Mouse (Mus musculus) liver, embryonic 11.5 days (tissue): ENCODE data around the gene Spcs1. TPM values are rescaled to one million over a fixed set of nuclear protein-coding genes. Genes with fewer than 3 reads are reported as not detected.
A peak's percentile ranks its signal among the peaks of the same experiment; 100 is the strongest.

Experiments
- ATAC-seq: fragments of 200-750 bp; cut with Nextera tagmentation; replicated peaks from 2 replicates; pipeline ENCODE4 v1.8.0; 2017; ENCODE audit warnings: moderate number of reproducible peaks, mild to moderate bottlenecking, moderate TSS enrichment, moderate library complexity; ENCODE audit not compliant: low FRiP score
- DNase-seq: peaks from one replicate; pipeline ENCODE4 v3.0.0-alpha.2; 2017; ENCODE audit warnings: low spot score
- H3K27ac ChIP-seq: fragments of 300-500 bp; sonication (generic); 2 replicates; pipeline ENCODE4 v1.5.1; 2014; ENCODE audit warnings: mild to moderate bottlenecking, low read depth, low read length, control low read depth
- H3K27me3 ChIP-seq: fragments of 300-500 bp; sonication (generic); replicated peaks from 2 replicates; pipeline ENCODE4 v1.6.1; 2014; ENCODE audit warnings: low read length, mixed read lengths; ENCODE audit not compliant: control insufficient read depth, insufficient read depth
- H3K36me3 ChIP-seq: fragments of 300-500 bp; sonication (generic); 2 replicates; pipeline ENCODE4 v1.6.1; 2014; ENCODE audit warnings: mild to moderate bottlenecking, low read length, moderate library complexity, mixed read lengths; ENCODE audit not compliant: control insufficient read depth, insufficient read depth
- H3K4me1 ChIP-seq: fragments of 300-500 bp; sonication (generic); replicated peaks from 2 replicates; pipeline ENCODE4 v1.6.1; 2014; ENCODE audit warnings: low read length, mixed read lengths; ENCODE audit not compliant: control insufficient read depth, insufficient read depth
- H3K4me2 ChIP-seq: fragments of 300-500 bp; sonication (generic); 2 replicates; pipeline ENCODE4 v1.6.1; 2014; ENCODE audit warnings: mild to moderate bottlenecking, control low read depth, moderate library complexity
- H3K4me3 ChIP-seq: fragments of 300-500 bp; sonication (generic); 2 replicates; pipeline ENCODE4 v1.5.1; 2014; ENCODE audit warnings: low read depth, low read length, control low read depth
- H3K9ac ChIP-seq: fragments of 300-500 bp; sonication (generic); 2 replicates; pipeline ENCODE4 v1.6.1; 2014; ENCODE audit warnings: low read depth, low read length, control low read depth
- H3K9me3 ChIP-seq: fragments of 300-500 bp; sonication (generic); 2 replicates; pipeline ENCODE4 v1.6.1; 2016; ENCODE audit warnings: low read length, inconsistent platforms, mixed read lengths; ENCODE audit not compliant: control insufficient read depth
- WGBS: fragments of 180-500 bp; shearing (Covaris S2); extraction: QIAGEN DNeasy Blood & Tissue Kit; methylation state at CpG from one replicate; pipeline ENCODE4 v1.1.7; 2014; 5-methylcytosine and 5-hydroxymethylcytosine counted together
- polyA plus RNA-seq: library from polyadenylated mRNA; unstranded; fragments of >200 nt; fragmentation: Nextera tagmentation; extraction: Ambion mirVana; gene quantifications from 2 replicates; pipeline ENCODE4 v1.2.1, GENCODE M21; 2014

Spcs1 gene
- polyA plus RNA-seq, 1 experiment from 2014 or later: 309 TPM

- Histone ChIP-seq H3K9ac (peak overlapping the region; percentile 81; the same call in 1 of the 2 replicates), H3K27me3 (no peaks in the 10 kb centered on the region), H3K4me2 (peak overlapping the region; percentile 91), H3K27ac (peak overlapping the region; percentile 45; the same call in 1 of the 2 replicates), H3K36me3 (peaks cover 62% of the 10 kb centered on the region), H3K4me3 (peak overlapping the region; percentile 60), H3K4me1 (peaks cover 22% of the 10 kb centered on the region), H3K9me3 (no peaks in the 10 kb centered on the region)
- DNase-seq: no peak
- 24% methylated on average over 1 of the region's 1 CpGs for WGBS
- ATAC-seq: no peak
Observed at GRCm38 (mm10) chr14:31016063-31016462, 14.6 kb upstream of the Spcs1 start.

- ATAC-seq: no peak
- WGBS: 93% methylated on average over 2 of the region's 2 CpGs
Observed at GRCm38 (mm10) chr14:31013928-31014327, 12.5 kb upstream of the Spcs1 start.

GRCm38 (mm10) chr14:31011588-31011987 lies 10.1 kb upstream of the Spcs1 start:
- Histone ChIP-seq H3K4me3 (no peak overlapping the region), H3K36me3 (peaks cover 69% of the 10 kb centered on the region), H3K4me1 (peaks cover 14% of the 10 kb centered on the region), H3K27me3 (no peaks in the 10 kb centered on the region), H3K9me3 (no peaks in the 10 kb centered on the region), H3K27ac (no peak overlapping the region), H3K4me2 (no peak overlapping the region), H3K9ac (no peak overlapping the region)
- 89% methylated on average over 3 of the region's 3 CpGs for WGBS
- DNase-seq (no peak), ATAC-seq (no peak)

More at GRCm38 (mm10) chr14:31013928-31014327, 12.5 kb upstream of the Spcs1 start:
- peaks cover 17% of the 10 kb centered on the region for H3K4me1 ChIP-seq
- H3K4me2 ChIP-seq: no peak overlapping the region
- H3K27ac ChIP-seq: no peak overlapping the region
- H3K9ac ChIP-seq: no peak overlapping the region
- H3K27me3 ChIP-seq: no peaks in the 10 kb centered on the region
- H3K4me3 ChIP-seq: no peak overlapping the region
- no peaks in the 10 kb centered on the region for H3K9me3 ChIP-seq
- DNase-seq: no peak
- peaks cover 75% of the 10 kb centered on the region for H3K36me3 ChIP-seq

GRCm38 (mm10) chr14:31006779-31007178 lies 5.3 kb upstream of the Spcs1 start:
- Histone ChIP-seq H3K9ac (no peak overlapping the region), H3K27me3 (no peaks in the 10 kb centered on the region), H3K4me1 (peaks cover 14% of the 10 kb centered on the region), H3K36me3 (peaks cover 26% of the 10 kb centered on the region), H3K4me2 (no peak overlapping the region), H3K27ac (no peak overlapping the region), H3K4me3 (no peak overlapping the region), H3K9me3 (no peaks in the 10 kb centered on the region)
- ATAC-seq (peak; percentile 75), DNase-seq (no peak)
- 56% methylated on average over 5 of the region's 5 CpGs for WGBS

- WGBS: 71% methylated on average over 2 of the region's 2 CpGs
- H3K4me1 ChIP-seq: peaks cover 14% of the 10 kb centered on the region
- no peak overlapping the region for H3K9ac ChIP-seq
- ATAC-seq (no peak), DNase-seq (no peak)
- no peaks in the 10 kb centered on the region for H3K9me3 ChIP-seq
- peaks cover 8% of the 10 kb centered on the region for H3K36me3 ChIP-seq
- H3K4me3 ChIP-seq: no peak overlapping the region
- no peak overlapping the region for H3K27ac ChIP-seq
- H3K4me2 ChIP-seq: no peak overlapping the region
- H3K27me3 ChIP-seq: no peaks in the 10 kb centered on the region
Observed at GRCm38 (mm10) chr14:31004527-31004926, 3.1 kb upstream of the Spcs1 start.

GRCm38 (mm10) chr14:31000816-31001306 lies 611 bp downstream of the Spcs1 start:
- Histone ChIP-seq H3K27me3 (no peaks in the 10 kb centered on the region), H3K4me3 (peak overlapping the region; percentile 92), H3K27ac (peak overlapping the region; percentile 95), H3K4me1 (peaks cover 6% of the 10 kb centered on the region), H3K36me3 (peaks cover 4% of the 10 kb centered on the region; the same call in 1 of the 2 replicates), H3K4me2 (peak overlapping the region; percentile 89), H3K9ac (peak overlapping the region; percentile 92), H3K9me3 (no peaks in the 10 kb centered on the region)
- ATAC-seq (peak; percentile 1; the same call in 1 of the 2 replicates), DNase-seq (no peak)
- under 1% methylated on average over 21 of the region's 21 CpGs for WGBS

- peak overlapping the region; percentile 89 for H3K4me2 ChIP-seq
- 54% methylated on average over 10 of the region's 10 CpGs for WGBS
- H3K9ac ChIP-seq: peak overlapping the region; percentile 92
- ATAC-seq (no peak), DNase-seq (no peak)
- peaks cover 4% of the 10 kb centered on the region; the same call in 1 of the 2 replicates for H3K36me3 ChIP-seq
- H3K4me3 ChIP-seq: peak overlapping the region; percentile 92
- H3K27me3 ChIP-seq: no peaks in the 10 kb centered on the region
- no peaks in the 10 kb centered on the region for H3K9me3 ChIP-seq
- peaks cover 6% of the 10 kb centered on the region for H3K4me1 ChIP-seq
- 0 out of 2 replicates have a peak overlapping the region, but pooled peaks have one; percentile 95 for H3K27ac ChIP-seq
Observed at GRCm38 (mm10) chr14:31000356-31000755, 1.1 kb downstream of the Spcs1 start.

- no peak overlapping the region for H3K27ac ChIP-seq
- ATAC-seq: no peak
- no peak overlapping the region for H3K4me2 ChIP-seq
- peaks cover 2% of the 10 kb centered on the region; the same call in 1 of the 2 replicates for H3K36me3 ChIP-seq
- H3K27me3 ChIP-seq: no peaks in the 10 kb centered on the region
- DNase-seq: no peak
- no peaks in the 10 kb centered on the region for H3K4me1 ChIP-seq
- no peak overlapping the region for H3K9ac ChIP-seq
- no peak overlapping the region for H3K4me3 ChIP-seq
- no peaks in the 10 kb centered on the region for H3K9me3 ChIP-seq
Observed at GRCm38 (mm10) chr14:30996417-30996816, 5.1 kb downstream of the Spcs1 start.

GRCm38 (mm10) chr14:30976222-30976621 lies 25.2 kb downstream of the Spcs1 start:
- Histone ChIP-seq H3K4me3 (no peak overlapping the region), H3K36me3 (no peaks in the 10 kb centered on the region; the same call in 1 of the 2 replicates), H3K9me3 (no peaks in the 10 kb centered on the region), H3K4me1 (no peaks in the 10 kb centered on the region), H3K9ac (no peak overlapping the region), H3K4me2 (no peak overlapping the region), H3K27me3 (no peaks in the 10 kb centered on the region), H3K27ac (no peak overlapping the region; the same call in 1 of the 2 replicates)
- 67% methylated on average over 3 of the region's 3 CpGs for WGBS
- no peak for DNase-seq
- ATAC-seq: no peak
